Mouse (Mus musculus) bone marrow macrophage, adult 2 months (primary cell): ENCODE results near the gene Gnpat.

Experiments
- CTCF ChIP-seq: IDR thresholded peaks from 2 replicates; pipeline ENCODE4 v1.5.1; 2012; ENCODE audit warnings: low read depth, mild to moderate bottlenecking, low read length, moderate library complexity
- POLR2A ChIP-seq: IDR thresholded peaks from 2 replicates; pipeline ENCODE4 v1.6.1; 2012; ENCODE audit warnings: mild to moderate bottlenecking, low read depth, low read length, borderline replicate concordance

GRCm38 (mm10) chr8:124935116-124935515 is 72.3 kb downstream of the Gnpat start:
- no peak for TF ChIP-seq CTCF
- no peak for TF ChIP-seq POLR2A
